13 mouse cellular contexts compared by ENCODE assay signal in genomic region chr6:97101190-97101957, GRCm38 (mm10). TPM values are rescaled to one million over a fixed set of nuclear protein-coding genes. Genes with fewer than 3 reads are reported as not detected.
A peak's percentile ranks its signal among the peaks of the same experiment; 100 is the strongest.
DNase-seq lines count a peak whose midpoint lies in the region; ATAC-seq and TF ChIP-seq lines count a peak whose summit lies in the region.
"Had no signal": no experiment of that assay in that cellular context is flagged by ENCODE, and none has a peak within 500 bp of the region (broad histone marks: within the 10 kb centered on the region; RNA-seq: fewer than 3 reads in every experiment).

No protein-coding gene starts in this region.

- intact Hi-C loops in gastrocnemius, adult 2 months (cut with DNase I) = loop anchor here (10.0 kb wide), 1 partner anchor 77 kb away; no protein-coding TSS in a partner anchor

- no peak overlapping the region for H3K9ac ChIP-seq in heart, embryonic 14.5 days (ENCODE audit: low read length)
- no peak overlapping the region for H3K9ac ChIP-seq in limb, embryonic 14.5 days (ENCODE audit: low read depth, low read length, severe bottlenecking)

- H3K4me3 ChIP-seq in heart, embryonic 14.5 days (ENCODE audit: control insufficient read depth in 1 of 2, insufficient read depth in 1 of 2, low read depth in 1 of 2, low read length in 2 of 2) = no peak overlapping the region; a peak in 1 of 4 replicates
- no peak overlapping the region for H3K4me3 ChIP-seq in limb, embryonic 14.5 days (replicated peaks; ENCODE audit: low read length)
- H3K4me3 ChIP-seq in gastrocnemius, adult 2 months = no peak overlapping the region

- no peaks in the 10 kb centered on the region for H3K4me1 ChIP-seq in heart, embryonic 14.5 days (ENCODE audit: control insufficient read depth in 2 of 2, insufficient read depth in 2 of 2, low read length in 2 of 2)
- H3K4me1 ChIP-seq in limb, embryonic 14.5 days (ENCODE audit: control insufficient read depth, insufficient read depth, low read length) = peaks cover 7% of the 10 kb centered on the region

- DNase-seq in heart, postnatal 4 days = no peak
- peak; percentile 89 for DNase-seq in ES-CJ7 (ENCODE audit: low read depth, low spot score)
- DNase-seq in embryo, embryonic 9.5 days (ENCODE audit: extremely low spot score) = peak; percentile 9
- DNase-seq in limb, embryonic 14.5 days (ENCODE audit: low spot score) = no peak
- no peak for DNase-seq in gastrocnemius, adult 2 months
- no peak for DNase-seq in urinary bladder, postnatal 14 days (ENCODE audit: low spot score)
- no peak for DNase-seq in spleen, postnatal 36 days (ENCODE audit: low spot score in 2 of 2)
- DNase-seq: adrenal gland, adult 8-10 months; cerebellum, adult 11-12 months; thymus, postnatal 4 days had no signal

- TF ChIP-seq CTCF in gastrocnemius, adult 2 months (IDR thresholded peaks at IDR 0.05) = no peak

- no peak overlapping the region for H3K27ac ChIP-seq in heart, embryonic 14.5 days (replicated peaks in 1 of 2; ENCODE audit: control insufficient read depth in 1 of 2, insufficient read depth in 1 of 2, low read depth in 2 of 2, low read length in 2 of 2)
- no peak overlapping the region for H3K27ac ChIP-seq in limb, embryonic 14.5 days (replicated peaks; ENCODE audit: low read depth, low read length)
- H3K27ac ChIP-seq in gastrocnemius, adult 2 months = no peak overlapping the region

- no peak for TF ChIP-seq POLR2A in limb, embryonic 14.5 days (IDR thresholded peaks at IDR 0.05; ENCODE audit: borderline replicate concordance, extremely low read depth, insufficient read depth, insufficient read length)

- H3K9me3 ChIP-seq in heart, embryonic 14.5 days (ENCODE audit: control insufficient read depth, low read length) = no peaks in the 10 kb centered on the region
- H3K9me3 ChIP-seq in limb, embryonic 14.5 days (ENCODE audit: control insufficient read depth, low read length) = no peaks in the 10 kb centered on the region

- H3K4me2 ChIP-seq in heart, embryonic 14.5 days (ENCODE audit: low read length) = peak overlapping the region; percentile 39
- H3K4me2 ChIP-seq in limb, embryonic 14.5 days (replicated peaks; ENCODE audit: low read depth, low read length, severe bottlenecking) = no peak overlapping the region; the same call in 1 of the 2 replicates

- H3K27me3 ChIP-seq in heart, embryonic 14.5 days (ENCODE audit: control insufficient read depth, insufficient read depth, low read length) = no peaks in the 10 kb centered on the region
- peaks cover 11% of the 10 kb centered on the region; the same call in 1 of the 2 replicates for H3K27me3 ChIP-seq in limb, embryonic 14.5 days (ENCODE audit: control insufficient read depth, insufficient read depth, low read length)

- WGBS in heart, embryonic 14.5 days = 15% methylated on average over 12 of the region's 12 CpGs
- 10% methylated on average over 12 of the region's 12 CpGs for WGBS in limb, embryonic 14.5 days

- H3K36me3 ChIP-seq in heart, embryonic 14.5 days (ENCODE audit: control insufficient read depth, insufficient read depth, low read length) = no peaks in the 10 kb centered on the region
- no peaks in the 10 kb centered on the region for H3K36me3 ChIP-seq in limb, embryonic 14.5 days (ENCODE audit: control insufficient read depth, insufficient read depth, low read length)

- no peak for ATAC-seq in heart, embryonic 14.5 days (ENCODE audit: insufficient number of reproducible peaks, insufficient read depth, low FRiP score, low read depth)
- ATAC-seq in limb, embryonic 14.5 days (ENCODE audit: low FRiP score, low read depth) = 0 out of 2 replicates have a peak, but pooled peaks have one; percentile 34

RNA-seq across cellular contexts. Expression of gene Fam19a4, which starts 41.2 kb away (rescaled TPM):
- not detected in 2 replicates for polyA plus RNA-seq in heart, embryonic 14.5 days (2014; fragmentation: Nextera tagmentation; extraction: Ambion mirVana)
- total RNA-seq in heart, postnatal 4 days (2021) = not detected
- 0.29 and 0.31 TPM in 2 replicates for polyA plus RNA-seq in limb, embryonic 14.5 days (2012; rRNA removed)
- 0.28 and 0.43 TPM in 2 replicates for polyA plus RNA-seq in limb, embryonic 14.5 days (2014; fragmentation: Nextera tagmentation; extraction: Ambion mirVana)
- total RNA-seq in gastrocnemius, adult 2 months (2021) = under 1 TPM; 0.20 to 0.31 TPM
- total RNA-seq: CH12.LX had no signal
- polyA plus RNA-seq: intestine, embryonic 14.5 days had no signal

RNA-seq across cellular contexts. Expression of gene Eogt, which starts 47.6 kb away (rescaled TPM):
- polyA plus RNA-seq in heart, embryonic 14.5 days (2014; fragmentation: Nextera tagmentation; extraction: Ambion mirVana) = 14.1 and 14.6 TPM in 2 replicates
- 10 to 100 TPM; 15.5 to 21.2 TPM for total RNA-seq in heart, postnatal 4 days (2021)
- polyA plus RNA-seq in limb, embryonic 14.5 days (2012; rRNA removed) = 15.4 and 16.7 TPM in 2 replicates
- 9.5 and 10.8 TPM in 2 replicates for polyA plus RNA-seq in limb, embryonic 14.5 days (2014; fragmentation: Nextera tagmentation; extraction: Ambion mirVana)
- total RNA-seq in gastrocnemius, adult 2 months (2021) = 1 to 10 TPM; 4.2 to 5.4 TPM

Comparison
In these comparisons a context has a peak if more than half of its experiments do, and no peak if none do; other contexts are left out.
1. DNase-seq: peak in ES-CJ7 (single experiment) and embryo, embryonic 9.5 days (single experiment); none in heart, postnatal 4 days (single experiment), limb, embryonic 14.5 days (single experiment), gastrocnemius, adult 2 months (single experiment), urinary bladder, postnatal 14 days (single experiment) and spleen, postnatal 36 days (0 of 2).